Mouse (Mus musculus) right cerebral cortex, postnatal 25 days (tissue): ENCODE results near the gene Ciao1.
"Not testable (repeated sequence)": the region's sequence is repeated elsewhere in the genome, so short reads cannot be mapped to it uniquely, and the experiment has no call there.

ENCODE experiments used
- DNase-seq: peaks from one replicate; pipeline ENCODE4 v3.0.0; 2022

Ciao1 gene

GRCm38 (mm10) chr2:127248334-127249004 lies 853 bp upstream of the Ciao1 start:
- peak; percentile 63 for DNase-seq

- DNase-seq = no peak
Measured at GRCm38 (mm10) chr2:127240065-127240464, 7.6 kb downstream of the Ciao1 start.

GRCm38 (mm10) chr2:127237897-127238610 lies 9.6 kb downstream of the Ciao1 start:
- DNase-seq = no peak

- no peak for DNase-seq
Measured at GRCm38 (mm10) chr2:127225261-127225660, 22.4 kb downstream of the Ciao1 start.

GRCm38 (mm10) chr2:127217746-127218145 lies 29.9 kb downstream of the Ciao1 start:
- no peak for DNase-seq

- no peak for DNase-seq
Measured at GRCm38 (mm10) chr2:127210701-127211100, 36.9 kb downstream of the Ciao1 start.

GRCm38 (mm10) chr2:127208452-127208769 lies 39.2 kb downstream of the Ciao1 start:
- DNase-seq = no peak

- peak; percentile 92 for DNase-seq
Measured at GRCm38 (mm10) chr2:127207547-127208451, 39.8 kb downstream of the Ciao1 start, which contains the start of the genes 1810024B03Rik and Snrnp200. TSS of gene 1810024B03Rik (minus strand) at chr2:127208280. TSS of gene Snrnp200 (plus strand) at chr2:127208386.

- no peak for DNase-seq
Measured at GRCm38 (mm10) chr2:127206916-127207315, 40.7 kb downstream of the Ciao1 start.

GRCm38 (mm10) chr2:127205936-127206335 lies 41.7 kb downstream of the Ciao1 start:
- not testable (repeated sequence) for DNase-seq

- peak; percentile 38 for DNase-seq
Measured at GRCm38 (mm10) chr2:127204932-127205331, 42.7 kb downstream of the Ciao1 start.
